Mouse (Mus musculus) heart, postnatal 0 days (tissue): ENCODE data around the gene Adap2. TPM values are rescaled to one million over a fixed set of nuclear protein-coding genes. Genes with fewer than 3 reads are reported as not detected.

Experiments used
- ATAC-seq: fragments of 200-750 bp; cut with Nextera tagmentation; 2 replicates; pipeline ENCODE4 v1.8.0; 2017; ENCODE audit warnings: low read depth, moderate number of reproducible peaks, moderate library complexity; ENCODE audit not compliant: insufficient read depth
- DNase-seq: peaks from one replicate; pipeline ENCODE4 v3.0.0-alpha.2; 2016; ENCODE audit warnings: low spot score
- H3K27ac ChIP-seq: fragments of 300-500 bp; sonication (generic); 2 replicates; pipeline ENCODE4 v1.5.1; 2014; ENCODE audit warnings: low read depth, mild to moderate bottlenecking
- H3K27me3 ChIP-seq: fragments of 300-500 bp; sonication (generic); 2 replicates; pipeline ENCODE4 v1.6.1; 2014; ENCODE audit warnings: low read length, mixed read lengths; ENCODE audit not compliant: control insufficient read depth, insufficient read depth
- H3K36me3 ChIP-seq: fragments of 300-500 bp; sonication (generic); replicated peaks from 2 replicates; pipeline ENCODE4 v1.6.1; 2014; ENCODE audit warnings: low read length, mixed read lengths; ENCODE audit not compliant: control insufficient read depth, insufficient read depth
- H3K4me1 ChIP-seq: fragments of 300-500 bp; sonication (generic); 2 replicates; pipeline ENCODE4 v1.6.1; 2014; ENCODE audit warnings: antibody characterized with exemption; ENCODE audit not compliant: control insufficient read depth, insufficient read depth
- H3K4me2 ChIP-seq: fragments of 300-500 bp; sonication (generic); 2 replicates; pipeline ENCODE4 v1.6.1; 2014; ENCODE audit warnings: low read depth, mild to moderate bottlenecking, low read length, moderate library complexity
- H3K4me3 ChIP-seq: fragments of 300-500 bp; sonication (generic); 2 replicates; pipeline ENCODE4 v1.5.1; 2014; ENCODE audit warnings: low read depth, low read length
- H3K9ac ChIP-seq: fragments of 300-500 bp; sonication (generic); replicated peaks from 2 replicates; pipeline ENCODE4 v1.6.1; 2014; ENCODE audit warnings: low read depth, low read length, mixed read lengths
- H3K9me3 ChIP-seq: fragments of 300-500 bp; sonication (generic); replicated peaks from 2 replicates; pipeline ENCODE4 v1.6.1; 2016; ENCODE audit warnings: low read length; ENCODE audit not compliant: control insufficient read depth
- CTCF ChIP-seq: IDR thresholded peaks from 2 replicates; pipeline ENCODE4 v1.5.1; 2016; ENCODE audit warnings: antibody characterized with exemption, control low read depth, low read depth
- EP300 ChIP-seq: IDR thresholded peaks from 2 replicates; pipeline ENCODE4 v1.6.1; 2016; ENCODE audit warnings: antibody characterized with exemption, low read depth
- WGBS: fragments of 180-500 bp; shearing (Covaris S2); extraction: QIAGEN DNeasy Blood & Tissue Kit; methylation state at CpG from one replicate; pipeline ENCODE4 v1.1.7; 2014; 5-methylcytosine and 5-hydroxymethylcytosine counted together
- polyA plus RNA-seq: library from polyadenylated mRNA; unstranded; fragments of >200 nt; fragmentation: Nextera tagmentation; extraction: Ambion mirVana; gene quantifications from 2 replicates; pipeline ENCODE4 v1.2.1, GENCODE M21; 2015
- total RNA-seq: library from RNA; depleted of rRNA; stranded (reverse); fragments of >200 nt; gene quantifications from 2 replicates; pipeline ENCODE4 v1.2.3, GENCODE M21; 2014; ENCODE audit warnings: low replicate concordance; rRNA removed

Gene Adap2
- total RNA-seq (17.0 and 20.0 TPM in 2 replicates), polyA plus RNA-seq (2.1 and 3.0 TPM in 2 replicates)

DNA sequence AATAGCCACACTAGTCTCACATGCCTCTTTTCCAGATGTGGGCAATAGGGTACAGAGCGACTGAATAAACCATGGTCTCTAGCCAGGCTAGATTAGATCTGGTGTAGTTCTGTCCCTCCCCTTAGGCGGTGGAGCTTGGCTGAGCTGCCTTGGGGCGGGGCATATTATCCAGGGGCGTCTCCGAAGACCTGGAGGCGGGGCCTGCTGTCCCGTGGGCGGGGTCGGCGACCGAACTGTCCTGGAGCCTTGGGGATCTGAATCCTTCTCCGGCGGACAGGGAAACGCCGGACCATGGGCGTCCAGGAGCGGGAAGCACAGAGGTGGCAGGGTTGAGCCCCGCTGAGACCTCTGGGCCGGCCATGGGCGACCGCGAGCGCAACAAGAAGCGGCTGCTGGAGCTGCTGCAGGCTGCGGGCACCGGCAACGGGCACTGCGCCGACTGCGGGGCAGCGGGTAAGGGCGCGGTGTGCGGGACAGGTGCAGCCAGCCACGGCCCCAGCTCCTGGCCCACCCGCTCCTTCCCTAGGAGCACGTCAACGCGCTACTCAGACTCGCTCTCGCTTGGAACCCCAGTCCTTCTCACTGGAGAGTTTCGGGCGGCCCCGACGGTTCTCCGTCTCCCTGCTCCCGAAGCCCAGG, at the start of gene Adap2:
Gene Adap2, plus strand, starts transcription at position 249 of the 639 bp plus-strand sequence.
- H3K27ac ChIP-seq: peak within 1 kb of the TSS; percentile 9; the same call in 1 of the 2 replicates

DNA sequence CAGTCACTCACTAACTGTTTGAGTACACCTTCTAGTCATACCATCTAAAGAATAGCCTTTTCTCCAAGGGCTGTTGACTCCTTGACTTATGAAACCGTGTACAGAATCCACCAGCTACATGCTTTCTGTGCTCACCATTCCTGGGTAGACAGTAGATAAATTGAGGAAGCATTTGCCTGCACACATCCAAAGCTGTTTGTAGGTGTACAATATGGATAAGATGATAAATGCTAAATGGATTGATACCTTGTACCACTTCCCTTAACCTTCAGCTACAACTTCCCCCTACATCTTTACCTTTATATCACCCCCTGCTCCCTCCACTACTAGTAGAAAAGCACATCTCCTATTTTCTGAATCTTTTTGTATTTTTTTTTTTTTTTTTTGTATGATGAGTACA, 49.5 kb upstream of the Adap2 start:
- TF ChIP-seq EP300: no peak
- TF ChIP-seq CTCF: no peak
- Histone ChIP-seq H3K27ac (no peak overlapping the region), H3K9me3 (no peaks in the 10 kb centered on the region), H3K36me3 (peaks cover 54% of the 10 kb centered on the region), H3K4me3 (no peak overlapping the region), H3K4me1 (no peaks in the 10 kb centered on the region), H3K9ac (no peak overlapping the region), H3K27me3 (no peaks in the 10 kb centered on the region), H3K4me2 (no peak overlapping the region)
- DNase-seq (no peak), ATAC-seq (no peak)
- WGBS: 77% methylated on average over 1 of the region's 1 CpGs

More for the DNA sequence above, at the start of gene Adap2:
- DNase-seq (peak; percentile 69), ATAC-seq (peak; percentile 93)
- no peak for TF ChIP-seq EP300
- no peak for TF ChIP-seq CTCF
- whole genome bisulfite sequencing: under 1% methylated on average over 46 of the region's 47 CpGs
- Histone ChIP-seq H3K36me3 (no peaks in the 10 kb centered on the region), H3K4me1 (no peaks in the 10 kb centered on the region), H3K9me3 (no peaks in the 10 kb centered on the region), H3K4me3 (peak within 1 kb of the TSS; percentile 68), H3K4me2 (peak within 1 kb of the TSS; percentile 82), H3K9ac (peak within 1 kb of the TSS; percentile 67), H3K27me3 (peaks cover 16% of the 10 kb centered on the region)

GRCm38 (mm10) chr11:80116411-80116810, 37.5 kb upstream of the Adap2 start:
- H3K9me3 ChIP-seq: no peaks in the 10 kb centered on the region

DNA sequence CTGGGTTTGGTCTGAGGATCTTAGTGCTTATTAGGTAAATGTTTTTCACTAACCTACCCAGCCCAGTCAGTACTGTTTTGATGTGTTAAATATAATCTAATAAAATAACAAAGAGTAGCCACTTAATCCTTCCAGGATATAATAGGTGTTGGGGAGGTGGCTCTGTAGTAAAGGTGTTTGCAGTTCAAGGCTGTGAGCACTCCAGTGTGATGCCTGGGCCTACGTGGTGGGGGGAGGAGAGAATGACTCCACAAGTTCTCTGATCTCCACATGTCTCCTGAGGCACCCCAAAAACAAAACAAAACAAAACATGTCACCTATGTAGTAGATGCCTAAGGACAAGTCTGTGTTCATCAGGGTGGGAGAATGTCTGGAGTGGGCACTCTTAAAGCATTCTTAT, 21.9 kb upstream of the Adap2 start:
- H3K4me3 ChIP-seq: no peak overlapping the region
- TF ChIP-seq EP300 (no peak), CTCF (no peak)
- ATAC-seq: no peak
- 70% methylated on average over 1 of the region's 1 CpGs for WGBS
- no peak overlapping the region for H3K4me2 ChIP-seq
- H3K9ac ChIP-seq: no peak overlapping the region
- no peak overlapping the region for H3K27ac ChIP-seq
- peaks cover 49% of the 10 kb centered on the region for H3K36me3 ChIP-seq
- H3K9me3 ChIP-seq: no peaks in the 10 kb centered on the region
- no peaks in the 10 kb centered on the region for H3K27me3 ChIP-seq
- no peaks in the 10 kb centered on the region for H3K4me1 ChIP-seq
- DNase-seq: no peak

More at GRCm38 (mm10) chr11:80116411-80116810, 37.5 kb upstream of the Adap2 start:
- no peak overlapping the region for H3K9ac ChIP-seq
- H3K4me1 ChIP-seq: no peaks in the 10 kb centered on the region
- no peak for TF ChIP-seq EP300
- TF ChIP-seq CTCF: no peak
- H3K27ac ChIP-seq: no peak overlapping the region; the same call in 1 of the 2 replicates
- no peak overlapping the region for H3K4me2 ChIP-seq
- H3K36me3 ChIP-seq: peaks cover 60% of the 10 kb centered on the region
- H3K4me3 ChIP-seq: no peak overlapping the region
- DNase-seq: no peak
- no peaks in the 10 kb centered on the region for H3K27me3 ChIP-seq
- ATAC-seq: no peak
- 58% methylated on average over 1 of the region's 1 CpGs for WGBS

GRCm38 (mm10) chr11:80134744-80135143, 19.2 kb upstream of the Adap2 start:
- no peak for TF ChIP-seq EP300
- no peak for TF ChIP-seq CTCF
- no peak for DNase-seq
- H3K4me2 ChIP-seq: no peak overlapping the region
- no peaks in the 10 kb centered on the region for H3K4me1 ChIP-seq
- H3K36me3 ChIP-seq: peaks cover 53% of the 10 kb centered on the region
- no peaks in the 10 kb centered on the region for H3K9me3 ChIP-seq
- H3K27ac ChIP-seq: no peak overlapping the region
- 57% methylated on average over 4 of the region's 4 CpGs for WGBS
- no peak overlapping the region for H3K9ac ChIP-seq
- no peaks in the 10 kb centered on the region for H3K27me3 ChIP-seq
- no peak for ATAC-seq
- no peak overlapping the region for H3K4me3 ChIP-seq
